Mouse (Mus musculus) retina, adult 2 months (tissue): ENCODE results near the gene Akr1c14.
"Not testable (repeated sequence)": the region's sequence is repeated elsewhere in the genome, so short reads cannot be mapped to it uniquely, and the experiment has no call there.

Experiments used
- DNase-seq: peaks from one replicate; pipeline ENCODE4 v3.0.0-alpha.2; 2012; ENCODE audit warnings: low read depth, low spot score

Akr1c14 gene

GRCm38 (mm10) chr13:4048719-4049118 is at the start of gene Akr1c14:
TSS of gene Akr1c14 (plus strand) at chr13:4049011.
- DNase-seq = no peak

GRCm38 (mm10) chr13:4001687-4002086 is 47.1 kb upstream of the Akr1c14 start:
- peak; percentile 23 for DNase-seq

GRCm38 (mm10) chr13:4010784-4011183 is 38.0 kb upstream of the Akr1c14 start:
- DNase-seq = no peak

- DNase-seq = no peak
Observed at GRCm38 (mm10) chr13:4013811-4014210, 35.0 kb upstream of the Akr1c14 start.

GRCm38 (mm10) chr13:4029897-4030296 is 18.9 kb upstream of the Akr1c14 start:
- no peak for DNase-seq

GRCm38 (mm10) chr13:4032512-4032911 is 16.3 kb upstream of the Akr1c14 start:
- peak; percentile 6 for DNase-seq

- DNase-seq = no peak
Observed at GRCm38 (mm10) chr13:4035052-4035451, 13.8 kb upstream of the Akr1c14 start.

GRCm38 (mm10) chr13:4046113-4046512 is 2.7 kb upstream of the Akr1c14 start:
- DNase-seq = no peak

GRCm38 (mm10) chr13:4046841-4047240 is 2.0 kb upstream of the Akr1c14 start:
- DNase-seq = no peak

GRCm38 (mm10) chr13:4048226-4048625 is 585 bp upstream of the Akr1c14 start:
- no peak for DNase-seq

- DNase-seq = no peak
Observed at GRCm38 (mm10) chr13:4049655-4050054, 844 bp downstream of the Akr1c14 start.

GRCm38 (mm10) chr13:4055450-4055849 is 6.6 kb downstream of the Akr1c14 start:
- DNase-seq = no peak

- no peak for DNase-seq
Observed at GRCm38 (mm10) chr13:4056211-4056610, 7.4 kb downstream of the Akr1c14 start.

GRCm38 (mm10) chr13:4058239-4058638 is 9.4 kb downstream of the Akr1c14 start:
- DNase-seq = not testable (repeated sequence)

- DNase-seq = no peak
Observed at GRCm38 (mm10) chr13:4059363-4059762, 10.6 kb downstream of the Akr1c14 start.

- no peak for DNase-seq
Observed at GRCm38 (mm10) chr13:4060214-4060730, 11.5 kb downstream of the Akr1c14 start.

- no peak for DNase-seq
Observed at GRCm38 (mm10) chr13:4076517-4077435, 28.0 kb downstream of the Akr1c14 start.

GRCm38 (mm10) chr13:4079876-4080275 is 31.1 kb downstream of the Akr1c14 start:
- DNase-seq = no peak

GRCm38 (mm10) chr13:4101691-4102090 is 52.9 kb downstream of the Akr1c14 start:
- DNase-seq = no peak

- no peak for DNase-seq
Observed at GRCm38 (mm10) chr13:4102721-4103120, 53.9 kb downstream of the Akr1c14 start.

- DNase-seq = peak; percentile 25
Observed at GRCm38 (mm10) chr13:4110281-4111188, 61.7 kb downstream of the Akr1c14 start.
